Mouse (Mus musculus): ENCODE results near the gene Klk11.

The Klk11 gene

DNA sequence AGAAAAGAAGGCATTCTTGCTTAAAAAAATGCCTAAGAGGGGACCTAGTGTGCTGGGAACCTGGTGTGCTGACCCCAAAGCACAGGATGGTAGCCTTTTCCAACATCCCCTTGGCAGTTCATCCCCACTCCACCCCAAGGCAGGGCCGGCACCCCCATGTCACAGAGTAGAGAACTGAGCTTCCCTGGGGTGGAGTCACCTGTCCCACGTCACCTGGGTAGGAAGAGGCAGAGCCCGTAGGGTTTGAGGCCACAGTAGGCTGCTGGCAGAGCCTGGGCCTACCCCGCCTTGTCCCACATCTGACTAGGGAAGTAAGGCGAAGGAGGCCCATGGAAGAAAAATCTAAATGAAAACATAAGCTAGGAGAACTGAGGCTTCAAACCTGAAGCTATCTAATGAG lies at the start of gene Klk11:
Gene Klk11 (plus strand): TSS at position 241 of the 400 bp plus-strand sequence.
- DNase-seq = no peak

DNA sequence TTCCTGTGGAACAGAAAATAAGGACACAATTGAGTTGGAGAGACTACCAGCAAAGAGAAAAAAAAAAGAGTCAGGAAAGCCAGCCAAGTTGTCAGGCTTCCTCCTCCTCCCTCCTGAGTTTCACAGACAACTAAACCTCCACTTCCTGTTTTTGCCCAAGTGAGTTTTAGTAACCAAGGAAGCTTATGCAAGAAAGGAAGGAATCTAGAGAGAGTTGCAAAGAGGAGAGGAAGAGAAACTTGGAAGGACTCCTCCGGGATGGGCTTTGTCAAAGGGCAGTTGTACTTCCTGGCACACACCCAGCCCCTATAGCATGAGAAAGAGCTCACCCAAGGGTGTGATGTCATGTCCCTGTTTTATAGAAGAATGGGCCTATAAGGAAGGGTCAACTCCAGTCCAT lies 26.6 kb upstream of the Klk11 start:
- DNase-seq = peak; percentile 34

DNA sequence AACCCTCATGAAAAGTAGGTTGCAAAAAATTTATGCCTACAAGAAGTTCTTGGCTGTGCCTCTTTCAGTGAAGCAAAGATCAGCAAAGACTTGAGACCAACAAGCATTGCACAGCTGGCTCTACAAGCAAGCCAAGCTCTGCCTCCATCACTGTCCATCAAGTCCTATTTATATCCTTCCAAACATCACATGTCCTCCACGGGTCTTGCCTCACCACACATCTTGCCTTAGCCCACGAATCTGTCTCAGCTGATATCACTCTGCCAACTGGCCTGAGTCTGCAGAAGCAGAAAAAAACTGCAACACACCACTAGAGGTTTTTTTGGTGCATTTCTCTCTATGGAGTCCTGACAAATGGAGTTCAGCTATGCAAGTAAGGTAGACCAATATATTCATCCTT lies 21.6 kb upstream of the Klk11 start:
- DNase-seq = no peak

DNA sequence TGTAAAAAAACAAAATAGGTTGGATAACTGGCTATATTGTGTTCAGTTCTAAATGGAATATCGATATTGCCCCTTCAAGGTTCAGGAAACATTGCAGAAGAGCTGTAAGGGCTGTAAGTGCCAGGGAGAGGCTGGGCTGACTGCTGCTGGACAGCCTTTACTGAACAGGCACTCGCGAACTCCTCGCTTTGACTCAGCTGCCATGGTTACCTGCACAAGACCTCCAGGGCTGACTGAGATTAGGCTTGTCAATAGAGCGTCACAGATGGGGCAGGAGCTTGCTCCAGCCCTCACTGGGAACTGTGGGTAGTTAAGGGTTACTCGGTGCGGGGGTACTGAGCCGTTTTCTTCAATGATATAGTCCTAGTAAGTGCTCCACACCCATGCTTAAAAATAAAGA lies 7.9 kb upstream of the Klk11 start:
- no peak for DNase-seq

DNA sequence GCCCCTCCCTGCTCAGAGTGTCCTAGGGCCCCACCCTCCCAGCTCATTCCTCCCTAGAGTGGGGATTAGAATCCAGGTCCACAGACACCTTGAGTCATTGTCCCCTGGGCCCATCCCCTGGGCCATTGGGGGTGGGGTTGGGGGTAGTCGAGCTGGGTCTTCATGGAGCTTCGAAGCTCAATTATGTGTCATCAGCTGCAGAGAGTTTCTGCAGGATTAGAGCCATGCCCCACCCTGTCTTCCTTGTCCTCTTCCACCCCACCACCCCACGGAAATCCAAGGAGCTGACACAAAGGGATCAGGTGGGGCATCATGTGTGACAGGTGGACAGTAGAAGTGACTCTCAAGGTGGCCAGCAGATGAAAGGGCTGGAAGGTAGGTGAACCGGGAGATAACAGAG lies 5.8 kb upstream of the Klk11 start, which contains the start of gene Klk12:
Gene Klk12 (plus strand): TSS at position 301 of the 400 bp plus-strand sequence.
- no peak for DNase-seq

DNA sequence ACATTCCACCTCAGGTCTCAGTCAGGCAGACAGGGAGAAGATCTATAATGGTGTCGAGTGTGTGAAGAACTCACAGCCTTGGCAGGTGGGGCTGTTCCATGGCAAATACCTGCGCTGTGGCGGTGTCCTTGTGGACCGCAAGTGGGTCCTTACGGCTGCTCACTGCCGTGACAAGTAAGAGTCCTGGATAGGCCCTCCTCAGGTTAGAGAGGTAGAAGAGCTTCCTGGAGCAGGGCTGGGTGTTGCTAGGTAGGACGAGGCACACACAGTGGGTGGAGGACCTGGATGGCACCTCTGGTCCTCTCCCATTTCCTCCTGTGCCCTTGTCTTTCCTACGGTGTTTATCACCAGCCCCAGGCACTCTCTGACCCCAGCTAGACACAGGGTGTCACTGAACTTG lies 4.8 kb upstream of the Klk11 start:
- no peak for DNase-seq

DNA sequence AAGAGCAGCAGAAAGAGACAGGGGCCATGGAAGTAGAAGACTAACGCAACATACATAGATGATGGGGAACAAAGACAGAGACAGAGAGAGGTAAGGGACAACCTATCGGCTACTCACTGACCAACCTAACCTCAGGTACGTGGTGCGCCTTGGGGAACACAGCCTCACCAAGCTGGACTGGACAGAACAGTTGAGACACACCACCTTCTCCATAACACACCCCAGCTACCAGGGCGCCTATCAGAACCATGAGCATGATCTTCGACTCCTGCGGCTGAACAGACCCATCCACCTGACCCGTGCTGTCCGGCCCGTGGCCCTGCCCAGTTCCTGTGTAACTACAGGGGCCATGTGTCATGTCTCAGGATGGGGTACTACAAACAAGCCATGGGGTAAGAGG lies 3.7 kb upstream of the Klk11 start:
- DNase-seq = no peak

DNA sequence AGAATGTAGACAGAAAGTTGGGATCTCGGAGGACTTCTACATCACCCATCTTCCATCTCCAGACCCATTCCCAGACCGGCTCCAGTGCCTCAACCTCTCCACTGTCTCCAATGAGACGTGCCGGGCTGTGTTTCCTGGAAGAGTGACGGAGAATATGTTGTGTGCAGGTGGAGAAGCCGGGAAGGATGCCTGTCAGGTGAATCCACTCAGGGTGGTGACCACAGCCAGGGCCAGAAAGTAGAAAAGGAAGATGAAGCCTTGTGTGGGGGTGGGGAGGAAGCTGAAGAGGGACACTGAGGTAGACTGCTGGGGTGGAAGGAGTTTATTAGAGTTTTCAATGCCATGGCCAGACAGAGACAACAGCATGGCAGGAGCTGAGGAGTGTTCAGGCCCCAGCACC lies 2.5 kb upstream of the Klk11 start:
- no peak for DNase-seq

DNA sequence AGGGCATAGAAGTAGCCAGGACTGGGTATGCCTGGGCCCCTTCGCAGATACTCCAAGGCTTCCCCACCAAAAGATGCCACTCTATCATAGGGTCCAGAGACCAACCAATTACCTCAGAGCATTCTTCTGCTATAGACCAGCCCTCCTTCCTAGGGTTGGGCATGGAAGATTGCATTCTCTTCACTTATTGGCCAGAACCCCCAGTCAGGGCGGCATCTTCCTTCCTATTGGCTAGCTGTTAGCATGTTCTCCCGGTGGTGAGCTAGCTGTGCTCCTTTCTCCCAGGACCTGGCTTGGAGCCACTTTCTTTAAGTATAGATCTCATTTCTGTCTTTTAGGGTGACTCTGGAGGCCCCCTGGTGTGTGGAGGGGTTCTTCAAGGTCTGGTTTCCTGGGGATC lies 1.5 kb upstream of the Klk11 start:
- no peak for DNase-seq

DNA sequence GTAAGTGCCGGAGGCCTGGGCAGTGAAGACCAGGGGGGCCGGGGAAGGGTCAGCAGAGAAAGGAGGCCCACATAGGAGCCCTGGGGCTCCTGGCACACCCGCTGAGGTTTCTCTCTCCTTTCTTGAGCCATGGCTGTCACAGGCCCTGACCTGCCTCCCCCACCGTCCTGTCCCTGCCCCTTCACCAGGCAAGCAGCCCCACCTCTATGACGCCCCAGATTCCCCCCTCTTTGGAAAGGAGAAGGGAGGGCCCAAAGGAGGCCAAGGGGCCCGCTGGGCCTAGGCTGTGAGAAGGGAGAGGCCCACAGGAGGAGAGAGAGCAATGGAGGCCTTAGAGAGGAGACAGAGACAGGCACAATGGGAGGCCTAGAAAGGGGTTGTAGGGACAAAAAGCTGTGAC lies 398 bp downstream of the Klk11 start:
- DNase-seq = no peak

DNA sequence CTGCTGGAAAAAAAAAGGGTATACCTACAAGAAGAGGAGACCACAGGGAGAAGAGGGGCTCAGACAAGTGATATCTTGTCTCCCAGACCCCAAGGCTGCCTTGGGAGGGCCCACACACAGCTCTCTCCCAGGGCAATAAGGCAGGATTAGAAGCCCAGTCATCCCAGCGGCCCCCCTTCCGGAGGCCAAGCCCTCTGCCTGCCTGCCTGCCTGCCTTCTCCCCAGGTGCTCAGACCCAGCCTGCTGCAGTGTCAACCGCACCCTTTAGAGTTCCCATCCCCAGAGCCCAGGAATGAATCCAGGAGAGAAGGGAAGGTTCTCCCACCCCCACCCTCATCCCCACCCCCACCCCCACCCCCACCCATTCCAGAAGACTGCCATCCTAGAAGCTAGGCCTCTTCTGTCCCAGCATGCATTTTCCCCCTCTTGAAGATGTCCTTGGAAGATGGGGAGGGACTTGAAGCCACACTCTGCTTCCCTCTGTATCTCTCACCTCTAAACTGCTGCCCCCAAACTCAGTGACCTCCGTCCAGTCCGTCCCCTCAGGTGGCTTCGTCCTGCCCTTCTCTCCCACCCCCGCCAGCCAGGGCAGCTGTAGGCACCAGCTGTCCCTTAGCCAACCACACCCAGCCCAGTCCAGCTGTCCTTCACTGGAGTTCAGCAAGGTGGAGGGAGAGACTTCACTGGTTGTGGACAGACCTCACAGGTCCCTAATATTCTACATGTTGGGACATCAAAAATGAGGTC lies 1.1 kb downstream of the Klk11 start:
- DNase-seq = no peak

DNA sequence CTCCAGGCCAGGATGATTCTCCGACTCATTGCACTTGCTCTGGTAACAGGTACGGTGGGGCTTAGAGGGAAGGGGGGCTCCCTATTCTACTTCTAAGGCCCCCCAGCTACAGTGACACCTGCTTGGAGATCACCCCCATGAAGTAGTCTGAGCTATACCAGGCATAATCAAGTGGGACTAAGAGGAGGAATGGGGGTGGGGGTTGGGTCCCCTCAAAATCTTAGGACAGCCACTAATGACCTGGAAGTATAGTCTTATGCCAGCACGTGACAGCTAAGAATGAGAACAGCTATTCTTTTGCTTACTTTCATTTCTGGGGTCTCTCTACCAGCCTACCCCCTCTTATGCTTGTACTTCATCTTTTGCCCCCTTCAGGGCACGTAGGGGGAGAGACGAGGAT lies 2.1 kb downstream of the Klk11 start:
- DNase-seq = no peak

DNA sequence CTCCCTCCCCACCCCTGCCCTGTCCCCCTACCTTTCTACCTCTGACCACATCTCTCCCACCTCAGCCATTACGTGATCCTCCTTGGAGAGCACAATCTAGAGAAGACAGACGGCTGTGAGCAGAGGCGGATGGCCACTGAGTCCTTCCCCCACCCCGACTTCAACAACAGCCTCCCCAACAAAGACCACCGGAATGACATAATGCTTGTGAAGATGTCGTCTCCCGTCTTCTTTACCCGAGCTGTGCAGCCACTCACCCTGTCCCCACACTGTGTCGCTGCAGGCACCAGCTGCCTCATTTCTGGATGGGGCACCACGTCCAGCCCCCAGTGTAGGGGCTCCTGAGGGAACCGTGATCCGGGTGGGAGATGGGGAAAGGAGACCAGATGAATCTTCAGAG lies 3.0 kb downstream of the Klk11 start:
- no peak for DNase-seq

DNA sequence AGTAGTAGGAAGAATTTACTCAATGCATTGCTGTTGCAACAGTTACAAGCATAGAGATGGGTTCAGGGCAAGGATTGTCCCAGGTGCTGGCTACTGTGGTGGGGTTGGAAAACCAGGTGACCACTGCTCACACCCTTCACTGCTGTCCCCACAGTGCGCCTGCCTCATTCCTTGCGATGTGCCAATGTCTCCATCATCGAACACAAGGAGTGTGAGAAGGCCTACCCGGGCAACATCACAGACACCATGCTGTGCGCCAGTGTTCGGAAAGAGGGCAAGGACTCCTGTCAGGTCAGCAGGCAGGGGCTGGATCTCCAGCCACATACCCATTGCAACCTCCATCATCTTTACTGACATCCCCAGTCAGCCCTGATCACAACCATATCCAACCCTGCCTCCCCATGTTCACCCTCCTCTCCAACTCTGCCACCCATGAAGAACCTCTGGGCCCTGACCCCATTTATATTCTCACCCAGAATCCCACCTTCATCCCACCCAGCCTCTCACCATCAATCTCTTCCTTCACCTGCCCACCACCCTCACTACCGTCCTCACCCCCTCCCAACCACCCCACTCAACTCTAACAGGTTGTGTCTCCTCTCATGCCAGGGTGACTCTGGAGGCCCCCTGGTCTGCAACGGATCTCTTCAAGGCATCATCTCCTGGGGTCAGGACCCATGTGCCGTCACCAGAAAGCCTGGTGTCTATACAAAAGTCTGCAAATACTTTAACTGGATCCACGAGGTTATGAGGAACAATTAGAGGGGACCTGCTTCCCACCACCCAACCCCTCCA lies 4.0 kb downstream of the Klk11 start:
- DNase-seq = no peak

DNA sequence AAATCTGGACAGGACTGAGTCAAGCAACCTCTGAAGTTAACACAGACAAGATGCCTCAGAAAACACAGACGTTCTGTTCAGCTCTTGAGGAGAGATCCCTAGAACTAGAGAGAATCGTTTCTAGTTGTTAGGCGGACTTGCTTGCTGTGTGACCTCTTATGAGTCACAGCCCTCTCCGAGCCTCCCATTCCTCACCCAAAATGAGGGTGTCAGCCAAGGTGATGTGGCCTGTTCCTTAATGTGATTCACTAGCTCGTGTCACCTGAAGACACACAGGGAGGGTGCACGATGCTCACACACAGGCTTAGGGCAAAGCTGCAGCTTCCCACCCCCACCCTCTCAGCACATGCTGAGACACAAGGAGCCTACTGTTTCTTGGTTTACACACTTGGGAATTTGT lies 5.8 kb downstream of the Klk11 start:
- no peak for DNase-seq

DNA sequence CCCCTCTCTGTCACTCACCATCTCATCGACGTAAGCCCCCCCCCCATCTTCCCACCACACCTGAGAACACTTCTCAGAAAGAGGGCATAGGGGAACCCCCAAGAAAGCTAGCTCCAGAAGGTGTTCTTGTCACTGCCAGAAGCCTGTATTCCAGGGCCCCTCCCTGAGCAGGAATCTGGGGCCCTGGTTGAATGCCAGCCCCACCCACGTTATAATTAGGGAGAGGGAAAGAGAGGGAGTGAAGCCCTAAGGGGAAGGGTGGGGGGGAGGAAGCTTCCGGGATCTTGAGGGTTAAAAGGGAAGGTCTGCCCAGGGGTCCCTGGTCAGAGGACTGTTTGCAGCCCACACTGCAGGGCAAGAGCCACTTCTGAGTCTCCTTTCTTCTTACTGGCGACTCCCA lies 6.3 kb downstream of the Klk11 start, which contains the start of gene Klk10:
Gene Klk10 (plus strand): TSS at position 290 of the 400 bp plus-strand sequence.
- DNase-seq = peak; percentile 19

DNA sequence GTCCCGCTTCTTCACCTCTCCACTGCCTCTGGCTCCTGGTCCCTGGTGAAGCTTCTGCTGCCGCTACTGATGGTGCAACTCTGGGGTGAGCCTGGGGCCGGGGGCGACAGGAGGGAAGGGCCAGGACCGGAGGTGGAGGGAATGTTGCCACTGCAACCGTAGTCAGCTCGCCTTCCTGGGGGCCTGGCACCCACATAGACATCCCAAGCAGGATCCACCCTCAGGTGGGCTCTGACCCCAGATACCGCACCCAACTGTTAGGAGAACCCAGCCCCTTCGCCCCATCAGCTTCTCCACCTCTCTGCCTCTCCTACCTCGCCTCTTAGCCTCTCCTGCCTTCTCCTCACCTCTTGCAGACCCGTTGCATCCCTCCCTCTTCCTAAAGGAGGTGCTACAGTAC lies 7.1 kb downstream of the Klk11 start:
- DNase-seq = no peak

DNA sequence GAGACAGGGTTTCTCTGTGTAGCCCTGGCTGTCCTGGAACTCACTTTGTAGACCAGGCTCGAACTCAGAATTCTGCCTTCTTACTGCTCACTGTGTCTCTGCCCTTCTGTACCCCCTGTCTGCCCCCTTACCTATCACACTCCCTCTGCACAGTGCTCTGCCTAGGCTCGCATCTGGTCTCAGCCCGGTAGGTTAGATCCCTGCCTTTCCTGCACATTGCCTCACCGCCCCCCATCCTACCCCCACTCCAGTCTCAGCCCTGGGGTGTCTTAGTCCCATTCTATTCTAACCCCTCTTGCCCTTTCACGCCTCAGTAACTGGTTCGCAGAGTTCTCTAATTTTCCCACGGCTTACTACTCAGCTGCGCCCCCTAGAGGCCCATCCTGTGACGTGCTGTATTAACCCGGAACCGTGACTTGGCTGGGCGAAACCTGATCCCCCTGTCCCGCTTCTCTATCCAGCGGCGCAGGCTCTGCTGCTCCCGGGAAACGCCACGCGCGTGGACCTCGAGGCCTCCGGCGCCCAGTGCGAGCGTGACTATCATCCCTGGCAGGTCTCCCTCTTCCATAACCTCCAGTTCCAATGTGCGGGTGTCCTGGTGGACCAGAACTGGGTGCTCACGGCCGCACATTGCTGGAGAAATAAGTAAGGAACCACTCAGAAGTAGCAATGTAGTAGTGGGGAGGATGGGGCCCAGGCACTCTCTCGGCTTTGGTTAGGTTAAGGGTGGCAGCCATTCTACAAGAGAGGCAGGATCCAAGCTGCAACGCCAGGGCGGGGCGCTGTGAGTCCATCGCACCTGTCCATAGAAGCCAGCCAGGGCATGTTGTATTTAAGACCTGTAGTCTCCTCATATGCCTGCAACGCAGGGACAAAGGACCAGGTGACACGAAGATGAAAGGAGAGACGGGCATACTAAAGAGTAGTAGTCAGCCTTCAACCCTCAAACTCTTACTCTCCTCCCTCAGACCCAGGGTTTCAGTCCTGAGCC lies 8.2 kb downstream of the Klk11 start:
- peak; percentile 87 for DNase-seq

DNA sequence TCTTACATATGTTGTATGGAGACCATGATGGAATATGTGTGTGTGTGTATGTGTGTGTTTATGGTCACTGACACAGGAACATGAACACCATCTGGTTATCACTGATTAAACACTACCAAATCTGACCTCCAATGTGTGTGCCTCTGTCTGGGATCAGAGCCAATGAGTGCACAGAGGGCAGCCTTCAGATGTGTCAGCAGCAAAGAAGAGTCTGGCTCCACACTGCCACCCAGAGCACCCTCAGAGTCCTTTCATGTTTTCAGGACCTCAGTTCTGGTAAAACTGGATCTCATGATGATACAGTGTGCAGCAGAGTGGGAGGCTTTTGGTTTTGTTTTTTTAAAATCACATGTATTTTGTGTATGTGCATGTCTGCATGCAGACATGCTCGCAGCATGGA lies 10.9 kb downstream of the Klk11 start:
- no peak for DNase-seq

DNA sequence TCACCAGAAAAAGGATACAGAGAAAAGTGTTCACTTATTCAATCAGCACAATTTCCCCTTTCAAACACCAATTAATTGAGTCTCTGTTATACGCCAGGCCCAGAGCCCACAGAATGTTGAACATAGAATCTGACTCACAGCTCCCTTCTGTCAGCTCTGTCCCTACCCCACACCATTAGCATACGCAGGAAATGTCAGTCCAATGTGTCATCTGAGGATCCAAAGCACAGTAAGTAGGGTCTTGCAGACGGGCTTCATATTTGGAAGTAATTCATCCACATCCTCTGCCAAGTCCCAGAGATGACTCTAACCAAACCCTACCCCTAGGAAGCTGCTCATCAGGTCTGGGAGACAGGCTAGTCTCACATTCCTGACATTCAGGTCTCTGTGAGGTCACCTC lies 13.7 kb downstream of the Klk11 start:
- DNase-seq = no peak

DNA sequence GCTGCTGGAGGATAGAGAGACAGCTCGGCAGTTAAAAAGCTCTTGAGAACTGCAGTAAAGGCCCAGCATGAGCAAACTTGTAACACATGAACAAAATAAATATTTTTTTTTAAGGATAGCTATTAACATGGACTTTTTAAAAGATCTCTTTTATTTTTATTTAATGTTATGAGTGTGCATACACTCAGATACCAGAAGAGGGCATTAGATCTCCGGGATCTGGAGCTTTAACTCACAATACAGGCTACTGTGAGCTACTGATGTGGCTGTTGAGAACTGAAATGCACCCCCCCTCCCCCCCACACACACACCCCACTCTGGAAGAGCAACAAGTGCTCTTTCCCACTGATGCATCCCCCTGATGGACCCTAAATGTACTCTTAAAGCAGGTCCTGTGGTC lies 14.9 kb downstream of the Klk11 start:
- DNase-seq = no peak

DNA sequence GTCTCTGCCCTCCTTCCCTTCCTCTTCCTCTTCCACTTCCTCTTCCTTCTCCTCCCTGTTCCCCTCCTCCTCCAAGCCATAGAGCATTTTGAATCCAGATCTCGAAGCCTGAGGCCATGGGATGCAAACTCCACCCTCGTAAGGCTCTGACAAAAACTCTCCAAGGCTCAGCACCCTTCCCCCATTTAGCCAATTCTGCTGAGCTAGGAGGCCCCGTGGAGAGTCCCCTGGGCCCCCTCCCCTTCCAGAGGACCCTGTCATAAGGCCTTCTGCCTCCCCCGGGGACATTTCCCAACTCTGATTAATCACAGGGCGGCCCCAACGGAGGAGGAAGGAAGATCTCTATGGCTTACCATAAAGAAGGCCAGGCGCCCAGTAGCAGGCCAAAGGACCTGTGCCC lies 17.2 kb downstream of the Klk11 start, which contains the start of gene Klk9:
Gene Klk9 (plus strand): TSS at position 301 of the 400 bp plus-strand sequence.
- DNase-seq = no peak

DNA sequence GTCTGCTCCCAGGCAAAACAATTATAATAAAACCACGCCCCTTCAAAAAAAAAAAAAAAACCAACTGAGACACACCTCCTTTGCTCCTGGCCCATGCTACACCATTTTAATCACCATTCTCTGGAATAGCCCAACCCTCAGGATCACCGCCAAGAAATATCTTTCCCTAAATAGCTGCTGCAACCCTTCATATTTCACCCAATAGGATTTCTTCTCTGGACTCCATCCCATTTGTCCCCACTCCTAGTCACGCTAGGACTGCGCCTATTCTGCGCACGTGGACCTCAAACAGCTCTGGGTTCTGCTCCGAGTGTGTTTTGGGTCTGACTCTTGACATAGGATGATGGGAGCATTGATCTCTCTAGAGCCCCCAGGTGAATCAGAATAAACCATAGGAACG lies 22.0 kb downstream of the Klk11 start:
- no peak for DNase-seq

All from lung, postnatal 14 days (tissue).